Comparison of ENCODE assay signal across 10 mouse cellular contexts in the genomic region with DNA sequence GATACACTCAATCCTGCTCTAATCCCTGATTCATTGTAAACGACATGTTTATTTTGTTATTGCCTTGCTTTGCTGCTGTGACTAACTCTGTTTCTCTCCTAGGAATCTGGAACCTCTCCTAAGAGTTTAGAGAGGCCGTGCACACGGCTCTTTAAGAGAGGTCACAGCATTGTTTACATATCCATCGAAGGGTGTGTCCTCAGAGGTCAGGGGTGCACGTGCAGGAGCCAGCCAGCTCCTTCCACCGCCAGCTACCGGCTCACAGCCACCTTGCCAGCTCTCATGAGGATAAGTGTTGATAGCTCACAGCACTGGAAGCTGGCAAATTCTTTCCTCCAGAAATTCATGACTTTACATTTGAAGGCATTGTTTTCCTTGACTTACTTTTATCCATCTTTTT. TPM values are rescaled to one million over a fixed set of nuclear protein-coding genes. Genes with fewer than 3 reads are reported as not detected.
DNase-seq lines count a peak whose midpoint lies in the region; ATAC-seq lines count a peak whose summit lies in the region.
"Had no signal": no experiment of that assay in that cellular context is flagged by ENCODE, and none has a peak within 500 bp of the region (broad histone marks: within the 10 kb centered on the region; RNA-seq: fewer than 3 reads in every experiment).

No protein-coding gene starts in this region.

- H3K9me3 ChIP-seq in forebrain, embryonic 12.5 days = no peaks in the 10 kb centered on the region

- H3K9ac ChIP-seq in forebrain, embryonic 12.5 days = no peak overlapping the region

- peaks cover 27% of the 10 kb centered on the region for H3K36me3 ChIP-seq in forebrain, embryonic 12.5 days (replicated peaks)

- DNase-seq in heart, postnatal 4 days = peak; percentile 12
- DNase-seq in heart, adult 11 months = no peak
- DNase-seq in ES-CJ7 (ENCODE audit: low read depth, low spot score) = peak; percentile 89
- DNase-seq in embryo, embryonic 10.5 days (ENCODE audit: low spot score) = peak; percentile 41
- peak; percentile 16 for DNase-seq in lung, postnatal 14 days
- DNase-seq in layer of hippocampus, adult 9-10 months (ENCODE audit: low spot score) = no peak
- DNase-seq: cerebellum, postnatal 36 days; gastrocnemius, postnatal 10 days had no signal

- H3K27me3 ChIP-seq in forebrain, embryonic 12.5 days = no peaks in the 10 kb centered on the region

- no peak overlapping the region for H3K27ac ChIP-seq in forebrain, embryonic 12.5 days

- H3K4me2 ChIP-seq in forebrain, embryonic 12.5 days = no peak overlapping the region

- 59% methylated on average over 7 of the region's 7 CpGs for WGBS in forebrain, embryonic 12.5 days

- no peak for ATAC-seq in megakaryocyte progenitor cell, adult 5-6 weeks (replicated peaks; ENCODE audit: poor library complexity)
- no peak for ATAC-seq in forebrain, embryonic 12.5 days (ENCODE audit: low FRiP score)

- no peak overlapping the region for H3K4me3 ChIP-seq in forebrain, embryonic 12.5 days (replicated peaks)

- H3K4me1 ChIP-seq in forebrain, embryonic 12.5 days = no peaks in the 10 kb centered on the region

RNA-seq across cellular contexts. Expression of gene Fnbp1l, which starts 54.2 kb away (rescaled TPM):
- total RNA-seq in heart, postnatal 4 days (2021) = 10 to 100 TPM; 63.6 to 64.1 TPM
- total RNA-seq in megakaryocyte progenitor cell, adult 5-6 weeks (2015) = 9.0 and 13.4 TPM in 2 replicates
- total RNA-seq in megakaryocyte progenitor cell, adult 5-6 weeks (2017) = 11.0 and 12.7 TPM in 2 replicates
- 133 and 146 TPM in 2 replicates for polyA plus RNA-seq in forebrain, embryonic 12.5 days (2016; fragmentation: Nextera tagmentation; extraction: Ambion mirVana)

Comparison
In these comparisons a context has a peak if more than half of its experiments do, and no peak if none do; other contexts are left out.
1. DNase-seq: peak in heart, postnatal 4 days (single experiment), ES-CJ7 (single experiment), embryo, embryonic 10.5 days (single experiment) and lung, postnatal 14 days (single experiment); none in heart, adult 11 months (single experiment) and layer of hippocampus, adult 9-10 months (single experiment).
2. RNA of gene Fnbp1l, which starts 54.2 kb away (total RNA-seq): 63.6 to 64.1 TPM in heart, postnatal 4 days; 9.0 to 13.4 TPM in megakaryocyte progenitor cell, adult 5-6 weeks; every median in the first group is over 4 times any median in the second.